Mouse (Mus musculus) ES-Bruce4 (cell line): ENCODE data around the gene Ak9.

Source experiments
- CTCF ChIP-seq: IDR thresholded peaks from one replicate; pipeline ENCODE4 v1.8.1; 2011; ENCODE audit warnings: low read depth, low read length
- POLR2A ChIP-seq: IDR thresholded peaks from one replicate; pipeline ENCODE4 v1.8.1; 2011; ENCODE audit warnings: low read length; ENCODE audit not compliant: insufficient read depth

GRCm38 (mm10) chr10:41304961-41305455 is 1.2 kb downstream of the Ak9 start:
- TF ChIP-seq CTCF (no peak), POLR2A (no peak)
